Mouse (Mus musculus) skeletal muscle tissue, adult 2 months (tissue): ENCODE measurements at regions not wholly inside any gene's neighbourhood (a gene's known extent, or its start where the extent isn't known, plus 50 kb on each side); places are given as distances from the start of the nearest gene placed in this dataset.
A peak's percentile ranks its signal among the peaks of the same experiment; 100 is the strongest.

Experiments used
- DNase-seq: peaks from one replicate; pipeline ENCODE4 v3.0.0-alpha.2; 2012; ENCODE audit warnings: low read depth, low spot score

DNA sequence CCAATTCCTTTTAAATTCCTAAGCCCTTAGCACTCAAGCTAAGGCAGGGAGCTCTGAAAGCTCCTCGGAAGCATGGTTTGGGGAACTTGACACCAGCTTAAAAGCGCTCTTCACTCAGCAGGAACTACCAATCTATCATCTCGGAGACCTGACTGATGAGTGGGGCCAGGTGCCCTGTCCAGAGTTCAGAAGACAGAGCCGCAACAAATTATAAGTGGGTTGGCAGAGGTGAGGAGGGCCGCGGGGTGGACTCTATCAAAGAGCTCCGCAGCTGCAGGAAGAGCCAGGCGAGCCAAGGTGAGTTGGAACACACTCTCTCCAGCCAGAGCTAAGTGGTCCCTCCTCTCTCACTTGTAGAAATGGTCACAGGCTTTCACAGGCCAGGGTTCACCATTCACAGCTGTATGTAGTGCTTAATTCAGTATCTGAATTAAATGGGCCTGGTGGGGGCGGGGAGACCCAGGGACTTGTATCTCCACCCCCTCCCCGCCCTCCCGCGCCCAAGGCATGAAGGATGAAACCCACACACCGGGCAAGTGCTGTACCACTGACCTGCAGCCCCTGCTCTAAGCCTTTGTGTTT is 180.8 kb downstream of the Stim2 start:
- DNase-seq, result no peak

DNA sequence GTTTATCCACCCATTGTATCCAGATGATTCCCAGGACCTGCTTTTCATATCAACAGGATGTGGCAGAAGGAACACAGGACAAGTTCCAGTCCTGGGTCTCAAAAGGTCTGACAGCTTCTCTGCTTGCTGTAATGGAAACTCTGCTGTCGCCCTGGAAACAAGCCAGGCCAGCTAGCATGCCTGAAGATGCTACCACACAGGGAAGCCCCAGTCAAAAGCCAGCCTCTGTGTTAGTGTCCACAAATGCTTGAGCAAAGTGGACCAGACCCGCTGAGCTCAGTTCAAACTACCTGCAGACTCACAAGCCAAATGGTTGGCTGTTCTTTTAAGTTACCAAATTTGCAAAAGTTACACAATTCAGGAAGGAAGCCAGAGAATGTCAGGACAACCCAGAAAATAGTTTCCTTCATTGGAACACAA is 181.9 kb downstream of the Stim2 start:
- peak; percentile 60 for DNase-seq

DNA sequence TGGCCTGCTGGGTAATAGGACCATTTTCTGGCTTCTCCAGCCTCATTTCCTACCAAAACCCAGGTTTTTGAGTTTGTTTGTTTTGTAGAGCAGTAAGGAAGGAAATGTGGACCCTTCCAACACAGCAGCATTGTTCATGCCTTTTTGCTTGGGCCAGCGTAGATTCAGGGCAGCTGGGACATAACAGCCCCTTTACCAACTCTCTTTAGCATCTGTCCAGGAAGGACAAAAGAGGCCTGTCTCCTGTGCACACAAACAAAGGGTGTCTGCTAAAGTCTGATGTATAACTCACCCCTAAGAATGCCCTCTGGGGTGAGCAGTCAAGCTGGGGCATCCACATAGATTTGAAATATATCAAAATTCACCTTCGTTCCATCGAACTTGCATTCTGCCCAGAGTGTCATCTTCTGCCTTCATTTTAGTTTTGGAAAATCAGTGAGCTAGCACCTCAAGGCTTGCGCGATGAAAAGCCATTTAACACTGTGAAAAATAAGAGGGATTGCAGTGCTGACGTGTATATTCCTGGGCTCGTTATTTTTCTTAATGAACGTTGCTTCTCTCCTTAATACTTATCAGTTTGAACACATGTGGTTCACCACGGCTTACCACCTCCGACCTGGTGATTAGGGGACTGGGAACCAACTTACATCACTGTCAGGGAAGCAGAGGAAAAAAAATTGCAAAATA is 182.5 kb downstream of the Stim2 start:
- no peak for DNase-seq

DNA sequence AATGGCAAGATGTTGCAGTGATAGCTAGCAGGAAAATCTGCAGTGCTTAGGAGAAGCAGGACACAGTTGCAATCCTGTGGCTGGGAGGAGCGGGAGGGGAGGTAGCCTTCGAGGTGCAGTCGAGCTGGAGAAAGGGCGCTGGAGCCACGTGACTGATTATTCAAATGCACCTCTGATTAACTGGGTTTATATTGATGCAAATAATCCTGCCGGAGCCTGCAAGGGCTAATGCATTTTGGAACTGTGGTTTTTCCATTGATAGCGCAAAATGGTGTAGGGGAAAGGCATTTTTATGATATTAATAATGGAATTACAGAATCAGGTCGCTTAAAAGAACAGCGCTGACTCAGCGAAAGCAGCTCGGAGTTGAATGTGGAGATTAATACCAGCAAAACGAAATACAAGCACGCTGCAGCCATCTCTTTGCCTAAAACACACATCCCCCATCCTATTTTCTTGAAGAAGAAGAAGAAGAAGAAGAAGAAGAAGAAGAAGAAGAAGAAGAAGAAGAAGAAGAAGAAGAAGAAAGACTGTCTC is 183.1 kb downstream of the Stim2 start:
- DNase-seq, result no peak

DNA sequence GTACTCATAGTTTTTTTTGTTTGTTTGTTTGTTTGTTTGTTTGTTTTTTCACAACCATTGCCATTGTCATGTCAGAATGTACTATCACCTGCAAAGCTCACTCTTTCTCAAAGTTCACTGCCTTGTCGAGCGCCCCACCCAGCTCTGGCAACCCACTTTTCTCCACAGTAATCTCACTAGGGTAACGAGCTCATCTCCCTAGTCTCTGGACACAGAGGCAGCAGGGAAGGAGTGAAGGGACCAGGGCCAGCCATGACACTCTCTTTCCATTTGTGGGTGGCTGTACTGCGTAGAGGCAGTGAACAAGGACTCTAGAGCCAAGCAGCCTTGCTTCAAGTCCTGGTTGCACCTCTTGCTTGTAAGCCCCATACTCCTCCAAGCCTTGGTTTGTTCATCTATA is 184.5 kb downstream of the Stim2 start:
- DNase-seq, result no peak

DNA sequence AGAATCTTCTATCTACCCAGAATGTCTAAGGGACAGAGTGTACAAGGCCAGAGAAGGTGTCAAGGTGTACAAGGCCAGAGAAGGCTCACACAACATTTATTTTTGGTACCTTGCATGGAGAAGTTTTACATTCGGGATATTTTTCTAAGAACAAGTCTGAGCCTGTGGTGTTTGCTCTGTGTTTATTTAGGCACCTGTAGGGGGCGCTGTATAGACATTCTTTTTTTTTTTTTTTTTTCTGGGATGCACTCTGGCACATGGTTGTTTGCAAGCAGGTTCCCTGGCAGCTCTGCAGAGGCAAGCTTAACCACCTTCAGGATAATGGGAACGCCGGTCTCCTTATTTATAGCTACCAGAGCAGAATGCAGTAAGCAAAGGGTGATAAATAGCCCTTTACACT is 187.4 kb downstream of the Stim2 start:
- no peak for DNase-seq

DNA sequence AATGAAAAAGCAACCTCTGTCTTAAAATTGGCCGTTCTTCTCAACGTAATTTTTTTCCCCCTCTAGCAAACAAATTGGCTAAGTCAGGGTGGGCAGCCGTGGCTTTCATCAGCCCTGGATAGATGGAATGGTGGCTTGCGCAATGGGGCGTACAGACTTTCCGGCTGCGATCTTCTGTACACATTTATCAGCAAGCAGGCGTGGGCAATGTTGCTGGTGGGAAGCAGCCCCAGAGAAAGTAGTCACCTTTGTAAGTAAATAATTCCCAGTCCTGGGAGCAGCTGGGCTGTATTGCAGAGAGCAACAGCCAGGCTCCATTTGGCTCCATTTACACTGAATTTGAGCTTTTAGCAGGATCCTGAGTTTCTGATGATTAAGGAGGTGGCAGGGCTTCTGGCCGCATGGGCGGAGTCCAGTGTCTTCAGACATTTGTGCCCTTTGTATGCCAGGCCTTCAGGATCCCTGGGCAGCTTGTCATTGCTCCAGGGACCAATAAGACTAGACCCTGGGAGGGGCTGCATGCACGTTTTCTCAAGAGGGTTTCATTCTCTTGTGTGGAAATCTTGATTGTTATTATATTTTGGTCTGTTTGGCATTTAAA is 187.9 kb downstream of the Stim2 start:
- DNase-seq, result no peak

DNA sequence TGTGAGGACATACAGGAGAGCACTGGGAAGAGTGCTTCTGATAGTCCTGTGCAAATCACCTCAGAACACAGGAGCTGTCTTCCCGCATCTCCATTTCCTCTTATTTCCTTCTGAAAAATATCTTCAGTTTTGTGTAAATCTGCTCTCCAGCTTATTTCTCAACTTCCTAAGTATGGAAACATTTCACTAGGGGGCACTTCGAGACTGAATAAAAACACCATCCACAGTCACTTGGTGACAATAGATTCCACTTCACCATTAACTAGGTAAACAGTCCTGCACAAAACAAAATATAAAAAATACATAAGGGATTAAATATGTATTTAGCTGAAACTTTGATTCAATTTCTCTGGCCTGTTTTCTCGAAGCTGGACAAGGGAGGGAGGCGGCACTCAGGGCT is 193.4 kb downstream of the Stim2 start:
- DNase-seq, result no peak

DNA sequence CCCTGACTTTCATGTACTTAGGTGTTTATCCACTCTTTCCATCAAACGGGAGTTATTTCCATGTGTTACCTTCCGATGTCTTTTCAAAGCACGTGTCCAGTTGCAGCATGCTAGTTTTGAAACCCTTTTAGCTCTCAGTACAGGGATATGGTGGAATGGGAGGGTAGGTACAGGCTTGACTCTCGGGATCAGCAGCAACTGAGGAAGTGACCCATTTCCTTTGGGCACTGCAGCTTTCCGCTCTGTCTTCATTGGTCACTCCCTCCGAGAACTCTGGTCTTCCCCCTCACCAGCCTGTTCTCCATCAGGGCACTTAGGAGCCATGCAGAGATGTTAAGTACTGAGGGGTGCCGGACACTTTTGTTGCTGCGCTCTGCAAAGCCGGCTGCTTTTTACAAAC is 196.5 kb downstream of the Stim2 start:
- DNase-seq, result no peak

DNA sequence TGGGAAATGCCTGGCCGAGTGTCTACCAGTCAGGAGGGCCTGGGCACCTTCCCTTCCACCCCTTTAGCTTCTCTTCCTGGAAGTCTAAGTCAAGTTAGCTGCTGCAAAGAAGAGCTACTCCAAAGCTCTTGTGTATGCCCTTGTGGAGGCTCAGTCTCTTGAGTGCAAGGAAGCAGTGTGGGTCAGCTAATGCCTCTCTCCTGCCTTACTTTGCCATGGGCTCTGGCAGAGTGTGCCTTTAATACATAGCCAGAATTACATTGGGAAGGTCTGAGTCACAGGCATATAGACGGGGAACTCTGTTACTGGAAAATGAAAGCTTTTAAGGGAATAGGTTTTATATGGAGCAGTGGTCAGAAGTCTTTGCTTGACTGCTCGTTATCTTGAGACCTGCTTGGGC is 201.7 kb downstream of the Stim2 start:
- DNase-seq, result no peak

DNA sequence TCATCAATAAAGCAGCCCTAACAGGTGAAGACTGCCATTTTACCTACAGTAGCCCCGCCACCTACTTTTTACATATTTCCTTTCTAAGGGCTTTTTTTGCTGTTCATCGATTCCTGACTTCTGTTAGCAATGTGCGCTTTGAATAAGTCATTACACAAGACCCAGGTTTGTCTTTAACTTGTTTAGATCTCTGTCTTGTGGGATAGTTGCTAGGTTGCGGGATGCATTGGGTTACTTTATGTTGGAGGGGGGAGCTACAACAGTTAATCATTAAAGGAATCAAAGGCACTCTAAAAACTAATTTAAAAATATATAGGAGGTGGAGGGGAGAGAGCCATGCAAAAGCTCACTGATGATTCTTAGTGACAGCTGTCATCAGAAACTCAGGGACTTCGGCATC is 202.3 kb downstream of the Stim2 start:
- no peak for DNase-seq

DNA sequence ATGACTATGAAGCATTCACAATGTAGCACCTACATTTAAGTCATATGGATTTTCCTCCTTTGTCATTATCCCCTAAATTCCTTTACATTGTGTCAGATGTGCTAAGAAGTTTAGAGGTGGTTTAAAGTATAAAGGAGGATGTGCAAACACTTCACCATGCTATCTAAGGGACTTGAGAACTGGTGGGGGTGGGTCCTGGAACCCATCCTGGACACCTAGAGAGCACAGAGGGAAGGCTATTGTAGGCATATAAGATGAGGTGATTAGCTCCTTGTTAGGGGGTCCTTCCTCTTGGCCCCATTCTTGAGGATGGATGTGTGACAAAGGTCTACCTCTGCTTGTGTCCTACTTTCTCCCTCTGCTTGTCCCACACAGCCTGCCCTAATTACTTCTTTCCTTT is 213.2 kb downstream of the Stim2 start:
- DNase-seq, result no peak

DNA sequence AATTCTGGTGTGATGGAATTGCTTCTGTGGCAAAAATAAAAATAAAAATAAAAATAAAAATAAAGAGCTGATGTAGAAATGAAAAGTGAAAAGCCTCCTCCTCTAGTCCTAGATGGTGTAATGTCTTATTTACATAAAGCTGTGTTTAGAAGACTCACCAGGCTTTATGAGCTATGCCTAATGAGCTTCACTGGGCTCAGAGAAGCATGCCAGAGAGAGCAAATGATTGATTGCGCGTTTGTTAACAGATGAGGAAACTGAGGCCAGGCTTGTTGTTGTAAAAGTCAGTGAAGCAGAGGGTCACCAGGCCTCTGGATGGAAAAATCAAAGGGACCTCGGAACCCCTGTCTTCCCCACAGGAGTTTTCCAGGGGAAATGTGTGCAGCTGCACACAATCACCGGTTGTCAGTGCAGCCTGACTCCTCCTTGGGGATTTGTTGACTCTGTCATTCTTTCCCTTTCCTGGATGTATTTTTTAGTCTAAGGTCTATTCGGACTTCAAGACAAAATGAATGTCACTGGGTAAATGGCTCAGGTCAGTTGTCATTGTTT is 213.8 kb downstream of the Stim2 start:
- DNase-seq, result no peak

DNA sequence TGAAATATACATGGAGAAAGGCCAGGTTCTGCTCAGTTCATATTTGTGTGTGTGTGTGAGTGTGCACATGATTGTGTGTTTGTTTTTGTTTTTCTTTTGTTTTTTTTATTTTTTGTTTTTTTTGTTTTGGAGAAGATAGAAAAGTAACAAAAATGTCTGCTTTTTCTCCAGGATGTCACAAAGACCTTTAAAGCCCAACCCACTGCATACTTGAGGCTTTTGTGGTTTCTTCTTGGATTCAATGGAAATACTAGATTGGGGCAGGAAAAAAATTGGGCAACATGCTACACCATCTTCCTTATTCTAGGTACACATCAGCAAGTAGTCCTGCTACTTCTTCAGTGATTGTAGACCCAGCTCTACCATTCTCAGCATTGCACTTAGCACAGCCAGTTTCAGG is 226.7 kb downstream of the Stim2 start:
- DNase-seq, result no peak

DNA sequence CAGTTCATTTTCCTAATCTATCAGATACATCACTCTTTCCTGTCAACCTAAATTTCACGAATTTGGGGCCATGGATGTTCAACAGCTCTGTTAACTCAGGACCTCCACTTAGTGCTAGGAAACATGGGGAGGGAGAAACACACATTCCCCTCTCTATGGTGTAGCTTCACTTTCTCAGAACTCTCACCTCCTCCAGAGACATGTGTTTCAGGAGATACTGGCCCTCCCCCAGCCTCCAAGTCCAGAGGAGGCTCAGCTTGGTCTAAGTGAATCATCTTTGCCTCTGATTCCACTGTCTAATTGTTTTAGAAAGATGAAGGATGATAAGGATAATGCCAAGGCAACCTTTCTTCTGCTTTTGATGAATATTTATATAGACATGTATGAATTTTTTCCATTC is 236.3 kb downstream of the Stim2 start:
- no peak for DNase-seq

DNA sequence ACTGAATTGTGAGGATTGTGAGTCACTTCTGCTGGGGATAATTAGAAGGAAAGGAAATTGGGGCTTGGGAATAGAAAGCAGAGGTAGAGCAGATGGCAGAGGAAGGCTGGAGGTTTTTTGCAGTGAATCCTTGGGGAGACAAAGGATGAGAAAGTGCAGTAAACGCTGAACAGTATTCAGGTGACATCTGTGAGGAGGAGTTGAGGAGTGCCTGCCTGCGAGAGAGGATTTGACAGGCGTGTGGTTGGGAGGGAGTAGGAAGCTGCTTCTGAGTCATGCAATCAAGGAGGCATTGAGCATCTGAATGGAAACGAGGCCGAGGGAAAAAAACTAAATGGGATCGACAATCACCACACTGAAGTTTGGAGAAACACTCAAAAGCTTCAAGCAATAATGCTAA is 236.9 kb downstream of the Stim2 start:
- no peak for DNase-seq

DNA sequence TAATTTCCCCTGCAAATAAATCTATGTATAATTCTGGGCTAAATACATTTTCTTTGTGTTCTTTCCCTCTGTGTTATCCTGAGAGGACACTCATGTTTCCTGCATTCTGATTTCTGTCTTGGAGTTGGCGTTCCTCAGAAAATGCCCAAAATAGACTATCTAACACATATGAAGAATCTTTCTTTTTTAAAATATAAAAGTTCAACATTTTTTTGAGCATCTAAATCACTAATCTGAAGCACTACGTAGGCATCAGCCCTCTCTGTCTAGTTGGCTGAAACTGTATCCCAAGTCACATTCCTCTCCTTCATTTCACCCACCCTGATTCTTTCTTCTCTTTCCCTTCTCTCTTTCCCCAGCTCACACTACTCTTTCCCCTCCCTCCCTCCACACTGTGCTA is 238.9 kb downstream of the Stim2 start:
- DNase-seq, result no peak

DNA sequence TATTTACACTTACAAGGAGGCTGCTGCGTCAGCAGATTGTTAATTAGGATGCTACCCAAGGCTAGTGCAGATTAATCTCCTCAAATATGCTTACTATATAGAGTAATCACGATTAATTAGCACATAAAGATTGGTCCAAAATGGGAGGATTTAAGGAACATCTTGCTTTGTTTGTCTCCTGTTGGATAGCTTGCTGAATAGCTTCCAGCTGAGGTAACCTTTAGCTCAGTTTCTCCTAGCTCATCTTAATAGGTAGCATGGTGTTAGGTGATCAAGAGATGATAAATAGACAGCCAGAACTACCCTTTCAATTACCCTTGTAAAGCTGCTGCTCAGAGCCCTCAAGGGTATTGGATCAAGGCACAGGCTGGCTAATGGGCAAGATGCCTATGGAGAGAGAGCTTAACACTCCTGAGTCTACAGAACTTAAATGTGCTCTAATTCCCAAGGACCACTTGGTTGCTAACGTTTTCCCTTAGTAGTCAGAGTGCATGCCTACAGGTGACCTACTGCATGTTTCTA is 240.4 kb downstream of the Stim2 start:
- DNase-seq, result no peak

DNA sequence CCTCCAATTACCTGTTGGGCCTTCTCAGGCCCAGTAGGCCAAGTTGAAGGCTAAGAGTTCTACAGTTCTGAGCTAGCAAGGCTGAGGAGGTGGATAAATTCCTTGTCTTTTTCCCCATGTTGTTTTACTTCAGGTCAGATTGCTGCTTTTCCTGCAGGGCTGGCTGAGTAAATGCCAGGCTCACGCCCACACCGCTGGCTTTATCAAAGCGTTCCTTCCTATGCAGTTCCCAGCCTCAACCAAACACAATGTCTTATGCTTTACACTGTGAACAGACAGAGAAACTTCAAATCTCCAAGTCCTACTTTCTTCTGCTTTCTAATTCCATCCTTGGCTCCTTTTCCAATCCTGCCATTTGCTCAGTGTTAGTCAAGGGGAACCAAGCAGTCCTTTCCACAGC is 241.3 kb downstream of the Stim2 start:
- no peak for DNase-seq

DNA sequence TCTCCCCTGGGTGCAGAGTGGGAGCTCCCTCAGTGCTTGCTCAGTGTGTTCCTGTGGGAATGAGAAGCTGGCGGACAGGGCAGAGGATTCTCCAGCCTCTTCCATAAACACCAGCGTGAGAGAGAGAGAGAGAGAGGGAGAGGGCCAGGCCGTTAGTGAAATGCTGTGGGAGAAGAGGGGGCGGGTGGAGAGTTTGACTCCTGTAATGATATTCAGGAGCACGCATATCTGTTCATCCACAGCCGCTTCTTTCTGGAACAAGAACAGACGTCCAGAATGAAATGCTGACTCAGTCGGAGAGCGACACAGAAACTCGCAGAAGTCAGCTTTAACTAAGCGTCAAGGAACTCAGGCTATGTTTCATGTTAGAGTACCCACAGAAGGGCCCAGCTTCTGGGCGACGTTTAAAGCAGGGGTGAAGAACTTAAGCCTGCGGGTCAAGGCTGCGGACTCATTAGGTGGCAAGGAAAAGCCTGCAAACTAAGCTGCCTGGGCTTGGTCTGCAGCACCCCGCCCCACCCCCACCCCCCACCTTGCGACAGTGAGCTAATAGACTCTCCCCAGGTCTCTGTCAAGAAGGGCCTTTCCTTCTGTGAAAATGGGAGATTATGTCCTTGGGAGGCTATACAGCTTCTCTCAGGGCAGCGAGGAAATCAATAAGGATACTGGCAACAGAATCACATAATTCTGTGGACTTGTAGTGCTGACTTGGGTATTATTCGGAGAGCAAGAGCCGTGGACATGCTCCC is 243.0 kb downstream of the Stim2 start:
- DNase-seq, result no peak

DNA sequence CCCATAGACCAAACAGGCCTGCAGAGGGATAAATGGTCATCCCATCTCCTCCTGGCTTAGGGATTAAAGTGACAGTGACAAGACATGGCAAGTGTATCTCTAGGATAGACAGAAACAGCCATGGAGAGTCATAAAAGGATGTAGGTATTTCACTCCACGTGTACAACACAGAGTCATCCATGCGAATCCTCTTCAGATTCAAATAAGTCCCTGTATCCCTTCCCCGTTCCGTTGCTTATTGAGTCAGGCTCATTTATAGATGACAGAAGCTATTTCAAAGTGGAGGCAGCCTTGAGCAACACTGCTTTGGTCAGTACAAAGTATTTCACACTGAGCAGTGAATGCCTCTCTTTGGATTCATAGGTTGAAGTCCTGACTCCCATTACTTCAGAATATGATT is 243.8 kb downstream of the Stim2 start:
- DNase-seq, result no peak

DNA sequence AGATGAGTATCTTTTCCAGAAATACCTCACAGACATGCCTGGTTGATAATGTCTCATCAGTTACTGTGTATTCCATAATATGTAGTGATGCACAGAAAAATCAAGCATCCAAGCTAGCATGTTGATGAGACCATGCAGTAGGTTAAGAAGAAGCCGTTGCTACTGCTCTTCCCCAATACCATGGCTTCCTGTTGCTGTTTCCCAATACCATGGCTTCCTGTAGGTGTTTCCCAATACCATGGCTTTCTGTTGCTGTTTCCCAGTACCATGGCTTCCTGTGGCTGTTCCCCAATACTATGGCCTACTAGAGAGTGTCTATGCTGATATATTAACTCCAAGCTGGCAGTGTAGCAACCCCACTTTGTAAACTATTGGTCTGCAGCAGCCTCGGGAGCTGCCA is 253.7 kb downstream of the Stim2 start:
- DNase-seq, result no peak
